Mouse (Mus musculus) kidney, embryonic 15.5 days (tissue): ENCODE data around the gene Osbpl10. TPM values are rescaled to one million over a fixed set of nuclear protein-coding genes. Genes with fewer than 3 reads are reported as not detected.
"Not testable (repeated sequence)": the region's sequence is repeated elsewhere in the genome, so short reads cannot be mapped to it uniquely, and the experiment has no call there.

Experiments used
- ATAC-seq: fragments of 200-750 bp; cut with Nextera tagmentation; replicated peaks from 2 replicates; pipeline ENCODE4 v1.8.0; 2017; ENCODE audit warnings: moderate TSS enrichment; ENCODE audit not compliant: low FRiP score
- H3K27ac ChIP-seq: fragments of 300-500 bp; sonication (generic); 2 replicates; pipeline ENCODE4 v1.5.1; 2015; ENCODE audit warnings: mild to moderate bottlenecking, inconsistent platforms
- H3K27me3 ChIP-seq: fragments of 300-500 bp; sonication (generic); 2 replicates; pipeline ENCODE4 v1.6.1; 2015; ENCODE audit warnings: inconsistent platforms
- H3K36me3 ChIP-seq: fragments of 300-500 bp; sonication (generic); 2 replicates; pipeline ENCODE4 v1.6.1; 2015; ENCODE audit warnings: inconsistent platforms
- H3K4me1 ChIP-seq: fragments of 300-500 bp; sonication (generic); 2 replicates; pipeline ENCODE4 v1.6.1; 2015; ENCODE audit warnings: inconsistent platforms
- H3K4me2 ChIP-seq: fragments of 300-500 bp; sonication (generic); 2 replicates; pipeline ENCODE4 v1.6.1; 2015; ENCODE audit warnings: moderate library complexity, mild to moderate bottlenecking, inconsistent platforms
- H3K4me3 ChIP-seq: fragments of 300-500 bp; sonication (generic); replicated peaks from 2 replicates; pipeline ENCODE4 v1.5.1; 2015; ENCODE audit warnings: mild to moderate bottlenecking, inconsistent platforms
- H3K9ac ChIP-seq: fragments of 300-500 bp; sonication (generic); 2 replicates; pipeline ENCODE4 v1.6.1; 2015; ENCODE audit warnings: mild to moderate bottlenecking, inconsistent platforms
- H3K9me3 ChIP-seq: fragments of 300-500 bp; sonication (generic); replicated peaks from 2 replicates; pipeline ENCODE4 v1.6.1; 2016; ENCODE audit warnings: inconsistent platforms
- WGBS: fragments of 180-500 bp; shearing (Covaris S2); methylation state at CpG from one replicate; pipeline ENCODE4 v1.1.7; 2015; ENCODE audit warnings: mixed read lengths; 5-methylcytosine and 5-hydroxymethylcytosine counted together
- polyA plus RNA-seq: library from polyadenylated mRNA; unstranded; fragments of >200 nt; fragmentation: Nextera tagmentation; extraction: Ambion mirVana; gene quantifications from 2 replicates; pipeline ENCODE4 v1.2.1, GENCODE M21; 2015

Osbpl10 gene
- polyA plus RNA-seq, 1 experiment from 2014 or later: 3.1 TPM

- Histone ChIP-seq H3K4me1 (peaks cover 20% of the 10 kb centered on the region), H3K4me3 (no peak overlapping the region), H3K9me3 (no peaks in the 10 kb centered on the region), H3K4me2 (no peak overlapping the region), H3K36me3 (no peaks in the 10 kb centered on the region), H3K27me3 (no peaks in the 10 kb centered on the region), H3K9ac (no peak overlapping the region), H3K27ac (no peak overlapping the region)
- WGBS: 50% methylated on average over 1 of the region's 1 CpGs
- no peak for ATAC-seq
Measured at GRCm38 (mm10) chr9:114952866-114953265, 25.5 kb upstream of the Osbpl10 start.

GRCm38 (mm10) chr9:114955340-114955739 lies 23.0 kb upstream of the Osbpl10 start:
- no peaks in the 10 kb centered on the region for H3K27me3 ChIP-seq
- H3K9ac ChIP-seq: no peak overlapping the region
- 89% methylated on average over 11 of the region's 11 CpGs for WGBS

GRCm38 (mm10) chr9:114956945-114957344 lies 21.4 kb upstream of the Osbpl10 start:
- H3K4me3 ChIP-seq: no peak overlapping the region
- H3K9ac ChIP-seq: no peak overlapping the region
- no peaks in the 10 kb centered on the region for H3K9me3 ChIP-seq
- H3K36me3 ChIP-seq: no peaks in the 10 kb centered on the region
- H3K27me3 ChIP-seq: no peaks in the 10 kb centered on the region
- WGBS: 40% methylated on average over 5 of the region's 5 CpGs
- H3K4me2 ChIP-seq: no peak overlapping the region
- ATAC-seq: peak; percentile 64
- H3K27ac ChIP-seq: no peak overlapping the region
- H3K4me1 ChIP-seq: no peaks in the 10 kb centered on the region

More at GRCm38 (mm10) chr9:114955340-114955739, 23.0 kb upstream of the Osbpl10 start:
- H3K9me3 ChIP-seq: no peaks in the 10 kb centered on the region
- H3K27ac ChIP-seq: no peak overlapping the region
- no peaks in the 10 kb centered on the region for H3K36me3 ChIP-seq
- no peak overlapping the region for H3K4me3 ChIP-seq
- H3K4me1 ChIP-seq: peaks cover 5% of the 10 kb centered on the region
- no peak overlapping the region for H3K4me2 ChIP-seq
- ATAC-seq: no peak

GRCm38 (mm10) chr9:114960043-114960789 lies 18.2 kb upstream of the Osbpl10 start:
- 71% methylated on average over 4 of the region's 4 CpGs for WGBS
- Histone ChIP-seq H3K4me2 (no peak overlapping the region), H3K27me3 (no peaks in the 10 kb centered on the region), H3K36me3 (no peaks in the 10 kb centered on the region), H3K9ac (no peak overlapping the region), H3K4me3 (no peak overlapping the region), H3K4me1 (peaks cover 4% of the 10 kb centered on the region; the same call in 1 of the 2 replicates), H3K9me3 (no peaks in the 10 kb centered on the region), H3K27ac (no peak overlapping the region)
- ATAC-seq: no peak

- Histone ChIP-seq H3K9me3 (no peaks in the 10 kb centered on the region), H3K36me3 (no peaks in the 10 kb centered on the region), H3K9ac (no peak overlapping the region), H3K4me3 (no peak overlapping the region), H3K27ac (no peak overlapping the region), H3K4me2 (no peak overlapping the region), H3K4me1 (peaks cover 4% of the 10 kb centered on the region; the same call in 1 of the 2 replicates), H3K27me3 (no peaks in the 10 kb centered on the region)
- WGBS: 82% methylated on average over 6 of the region's 6 CpGs
- ATAC-seq: no peak
Measured at GRCm38 (mm10) chr9:114960844-114961243, 17.5 kb upstream of the Osbpl10 start.

- Histone ChIP-seq H3K27ac (no peak overlapping the region), H3K9me3 (no peaks in the 10 kb centered on the region), H3K27me3 (no peaks in the 10 kb centered on the region), H3K4me2 (no peak overlapping the region), H3K4me1 (peaks cover 4% of the 10 kb centered on the region; the same call in 1 of the 2 replicates), H3K4me3 (no peak overlapping the region), H3K9ac (no peak overlapping the region), H3K36me3 (no peaks in the 10 kb centered on the region)
- 37% methylated on average over 3 of the region's 3 CpGs for WGBS
- ATAC-seq: no peak
Measured at GRCm38 (mm10) chr9:114964093-114964492, 14.3 kb upstream of the Osbpl10 start.

- not testable (repeated sequence) for ATAC-seq, H3K27me3 ChIP-seq, H3K9ac ChIP-seq, H3K4me3 ChIP-seq, H3K4me2 ChIP-seq, H3K27ac ChIP-seq, H3K36me3 ChIP-seq, H3K4me1 ChIP-seq, H3K9me3 ChIP-seq
- WGBS: 85% methylated on average over 7 of the region's 7 CpGs
Measured at GRCm38 (mm10) chr9:114966286-114966685, 12.1 kb upstream of the Osbpl10 start.

- WGBS: 11% methylated on average over 31 of the region's 31 CpGs
- Histone ChIP-seq H3K4me1 (peaks cover 23% of the 10 kb centered on the region), H3K27ac (peak overlapping the region; percentile 90; the same call in 1 of the 2 replicates), H3K9ac (peak overlapping the region; percentile 80), H3K4me2 (peak overlapping the region; percentile 93), H3K36me3 (no peaks in the 10 kb centered on the region), H3K9me3 (no peaks in the 10 kb centered on the region), H3K4me3 (peak overlapping the region; percentile 82), H3K27me3 (peaks cover 15% of the 10 kb centered on the region)
- peak; percentile 24 for ATAC-seq
Measured at GRCm38 (mm10) chr9:114977461-114978280, 698 bp upstream of the Osbpl10 start.

- H3K9me3 ChIP-seq: no peaks in the 10 kb centered on the region
- no peak overlapping the region for H3K9ac ChIP-seq
- peaks cover 23% of the 10 kb centered on the region for H3K4me1 ChIP-seq
- H3K4me3 ChIP-seq: no peak overlapping the region
- no peak overlapping the region for H3K27ac ChIP-seq
- WGBS: 60% methylated on average over 6 of the region's 6 CpGs
- peak overlapping the region; percentile 93 for H3K4me2 ChIP-seq
- H3K36me3 ChIP-seq: no peaks in the 10 kb centered on the region
- peaks cover 15% of the 10 kb centered on the region for H3K27me3 ChIP-seq
- ATAC-seq: no peak
Measured at GRCm38 (mm10) chr9:114979969-114980368, 1.6 kb downstream of the Osbpl10 start.

GRCm38 (mm10) chr9:114982689-114983360 lies 4.5 kb downstream of the Osbpl10 start, which contains the start of gene Rps27rt:
Gene Rps27rt, minus strand, starts transcription at chr9:114982739.
- no peaks in the 10 kb centered on the region for H3K9me3 ChIP-seq
- H3K27me3 ChIP-seq: peaks cover 15% of the 10 kb centered on the region
- no peak within 1 kb of the TSS for H3K4me3 ChIP-seq
- no peaks in the 10 kb centered on the region for H3K36me3 ChIP-seq
- no peak within 1 kb of the TSS for H3K9ac ChIP-seq
- H3K4me1 ChIP-seq: peaks cover 22% of the 10 kb centered on the region
- no peak for ATAC-seq
- H3K4me2 ChIP-seq: no peak within 1 kb of the TSS
- no peak within 1 kb of the TSS for H3K27ac ChIP-seq
- 91% methylated on average over 16 of the region's 16 CpGs for WGBS

- WGBS: 95% methylated on average over 5 of the region's 5 CpGs
- Histone ChIP-seq H3K36me3 (no peaks in the 10 kb centered on the region), H3K4me2 (no peak overlapping the region), H3K9ac (no peak overlapping the region), H3K9me3 (no peaks in the 10 kb centered on the region), H3K27me3 (0 out of 2 replicates have a peak, but pooled peaks cover 3% of the 10 kb centered on the region), H3K4me3 (no peak overlapping the region), H3K4me1 (peaks cover 8% of the 10 kb centered on the region; the same call in 1 of the 2 replicates), H3K27ac (no peak overlapping the region)
- no peak for ATAC-seq
Measured at GRCm38 (mm10) chr9:114985741-114986140, 7.4 kb downstream of the Osbpl10 start.
